Mouse (Mus musculus) heart, embryonic 11.5 days (tissue): ENCODE results near the gene Pkn3. TPM values are rescaled to one million over a fixed set of nuclear protein-coding genes. Genes with fewer than 3 reads are reported as not detected.

ENCODE experiments used
- ATAC-seq: fragments of 200-750 bp; cut with Nextera tagmentation; replicated peaks from 2 replicates; pipeline ENCODE4 v1.8.0; 2017; ENCODE audit warnings: moderate library complexity; ENCODE audit not compliant: insufficient number of reproducible peaks, low FRiP score, low TSS enrichment
- H3K27ac ChIP-seq: fragments of 300-500 bp; sonication (generic); 2 replicates; pipeline ENCODE4 v1.5.1; 2014; ENCODE audit warnings: mild to moderate bottlenecking, low read depth, low read length
- H3K27me3 ChIP-seq: fragments of 300-500 bp; sonication (generic); 2 replicates; pipeline ENCODE4 v1.6.1; 2014; ENCODE audit warnings: mild to moderate bottlenecking, low read length, mixed read lengths; ENCODE audit not compliant: control insufficient read depth, insufficient read depth
- H3K36me3 ChIP-seq: fragments of 300-500 bp; sonication (generic); 2 replicates; pipeline ENCODE4 v1.6.1; 2014; ENCODE audit warnings: mild to moderate bottlenecking, low read length, moderate library complexity, mixed read lengths; ENCODE audit not compliant: control insufficient read depth, insufficient read depth
- H3K4me1 ChIP-seq: fragments of 300-500 bp; sonication (generic); 2 replicates; pipeline ENCODE4 v1.6.1; 2014; ENCODE audit warnings: low read length; ENCODE audit not compliant: control insufficient read depth, insufficient read depth
- H3K4me2 ChIP-seq: fragments of 300-500 bp; sonication (generic); 2 replicates; pipeline ENCODE4 v1.6.1; 2014; ENCODE audit warnings: mild to moderate bottlenecking, moderate library complexity
- H3K4me3 ChIP-seq: fragments of 300-500 bp; sonication (generic); 2 replicates; pipeline ENCODE4 v1.5.1; 2014; ENCODE audit warnings: low read depth, low read length
- H3K9ac ChIP-seq: fragments of 300-500 bp; sonication (generic); 2 replicates; pipeline ENCODE4 v1.6.1; 2014; ENCODE audit warnings: mild to moderate bottlenecking, low read depth, low read length, moderate library complexity
- H3K9me3 ChIP-seq: fragments of 300-500 bp; sonication (generic); replicated peaks from 2 replicates; pipeline ENCODE4 v1.6.1; 2016; ENCODE audit warnings: low read length; ENCODE audit not compliant: control insufficient read depth
- WGBS: fragments of 180-500 bp; shearing (Covaris S2); extraction: QIAGEN DNeasy Blood & Tissue Kit; methylation state at CpG from one replicate; pipeline ENCODE4 v1.1.7; 2014; ENCODE audit not compliant: insufficient replicate concordance; 5-methylcytosine and 5-hydroxymethylcytosine counted together
- polyA plus RNA-seq: library from polyadenylated mRNA; unstranded; fragments of >200 nt; fragmentation: Nextera tagmentation; extraction: Ambion mirVana; gene quantifications from 2 replicates; pipeline ENCODE4 v1.2.1, GENCODE M21; 2014

Gene Pkn3
- polyA plus RNA-seq, 1 experiment from 2014 or later = 11.2 TPM

GRCm38 (mm10) chr2:30058418-30058817 is 19.1 kb upstream of the Pkn3 start:
- Histone ChIP-seq H3K4me3 (no peak overlapping the region), H3K36me3 (no peaks in the 10 kb centered on the region), H3K4me2 (no peak overlapping the region), H3K9me3 (no peaks in the 10 kb centered on the region), H3K9ac (no peak overlapping the region), H3K27ac (no peak overlapping the region), H3K27me3 (no peaks in the 10 kb centered on the region), H3K4me1 (peaks cover 7% of the 10 kb centered on the region)
- 61% methylated on average over 5 of the region's 5 CpGs for WGBS
- no peak for ATAC-seq

DNA sequence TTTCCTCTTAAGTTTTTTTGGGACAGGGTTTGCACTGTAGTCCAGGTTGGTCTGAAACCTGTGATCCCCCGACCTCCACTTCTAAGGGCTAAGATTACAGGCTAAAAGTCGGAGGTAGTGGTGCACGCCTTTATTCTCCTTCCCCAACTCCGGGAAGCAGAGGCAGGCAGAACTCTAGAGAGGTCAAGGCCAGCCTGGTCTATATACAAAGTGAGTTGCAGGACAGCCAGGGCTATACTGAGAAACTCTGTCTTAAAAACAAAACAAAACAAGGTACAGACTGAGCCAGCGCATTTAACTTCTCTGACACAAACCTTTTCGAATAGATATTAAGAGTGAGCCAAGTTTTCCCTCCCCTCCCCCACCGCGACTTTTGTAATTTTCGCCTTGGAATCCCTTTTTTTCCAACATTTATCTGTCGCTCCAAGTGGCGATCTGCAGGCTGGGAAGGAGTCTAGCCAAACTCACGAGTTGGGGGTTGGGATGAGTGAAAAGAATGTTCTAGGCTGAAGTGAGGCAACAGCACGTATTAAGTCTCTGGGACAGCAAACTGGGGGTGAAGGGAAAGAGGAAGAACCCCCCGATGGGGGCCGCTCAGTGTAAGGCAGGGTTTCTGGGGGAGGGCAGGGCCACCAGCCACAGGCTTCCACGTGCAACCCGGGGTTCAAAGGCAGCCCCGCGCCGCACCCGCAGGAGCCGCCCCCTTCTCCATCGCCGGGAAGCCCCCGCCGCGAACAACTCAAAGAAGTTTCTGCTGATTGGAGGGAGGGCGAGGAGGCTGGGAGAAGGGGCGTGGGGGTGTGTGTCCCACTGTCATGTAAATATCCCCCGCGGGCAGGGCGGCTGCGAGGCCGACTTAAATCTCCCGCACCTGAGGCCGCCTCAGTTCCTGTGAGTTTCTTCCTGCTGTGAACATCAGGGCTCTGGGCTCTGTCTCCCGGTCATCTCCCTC is 16.0 kb upstream of the Pkn3 start:
- Histone ChIP-seq H3K4me3 (peak overlapping the region; percentile 66), H3K36me3 (no peaks in the 10 kb centered on the region), H3K9ac (peak overlapping the region; percentile 81), H3K9me3 (no peaks in the 10 kb centered on the region), H3K27me3 (no peaks in the 10 kb centered on the region), H3K4me1 (peaks cover 21% of the 10 kb centered on the region), H3K4me2 (peak overlapping the region; percentile 95), H3K27ac (peak overlapping the region; percentile 94)
- WGBS = 8% methylated on average over 37 of the region's 37 CpGs
- no peak for ATAC-seq

DNA sequence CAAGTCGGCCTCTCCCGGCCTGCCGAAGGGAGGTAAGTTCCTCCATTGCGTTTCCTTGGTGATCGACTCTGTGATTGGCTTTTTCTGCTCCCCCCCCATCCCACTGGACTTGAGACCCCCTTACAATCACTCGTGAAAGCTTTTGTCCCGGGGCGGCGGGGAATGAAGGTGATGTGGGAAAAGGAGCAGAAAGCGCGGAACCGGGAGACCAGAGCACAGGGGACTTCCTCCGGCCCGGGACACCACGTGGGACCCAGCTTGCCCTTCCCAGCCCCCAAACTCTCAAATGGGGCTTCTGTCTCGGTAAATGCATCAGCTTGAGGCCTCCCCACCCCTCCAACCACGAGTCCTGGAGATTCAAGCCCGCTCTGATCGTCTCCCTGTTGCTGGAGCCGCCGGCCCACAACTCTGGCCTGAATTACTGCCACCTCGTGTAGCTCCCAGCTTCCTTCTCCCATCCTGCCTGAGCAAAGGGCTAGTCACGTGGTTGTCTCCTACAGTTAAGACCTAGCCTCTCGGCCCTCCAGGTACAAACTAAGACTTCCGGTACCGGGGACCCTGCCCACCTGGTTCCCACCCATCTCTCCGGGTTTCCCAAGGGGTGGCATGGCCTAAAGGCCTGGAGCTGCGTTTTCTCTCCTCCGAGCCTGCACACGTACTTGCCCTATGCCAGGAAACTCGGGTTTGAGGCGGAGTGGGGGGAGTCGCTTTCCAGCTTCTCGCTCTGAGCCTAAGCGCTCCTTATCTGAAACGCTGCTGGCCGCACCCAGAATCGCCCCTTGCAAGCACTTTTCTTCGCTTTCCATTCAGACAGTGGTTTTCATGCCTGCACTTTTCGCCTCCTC is 15.0 kb upstream of the Pkn3 start:
- H3K27ac ChIP-seq = peak overlapping the region; percentile 94
- H3K4me2 ChIP-seq = peak overlapping the region; percentile 95
- H3K4me3 ChIP-seq = peak overlapping the region; percentile 66
- WGBS = under 1% methylated on average over 40 of the region's 40 CpGs
- no peaks in the 10 kb centered on the region for H3K9me3 ChIP-seq
- ATAC-seq = peak; percentile 28; the same call in 1 of the 2 replicates
- no peaks in the 10 kb centered on the region for H3K36me3 ChIP-seq
- H3K27me3 ChIP-seq = no peaks in the 10 kb centered on the region
- peak overlapping the region; percentile 81 for H3K9ac ChIP-seq
- H3K4me1 ChIP-seq = peaks cover 21% of the 10 kb centered on the region

DNA sequence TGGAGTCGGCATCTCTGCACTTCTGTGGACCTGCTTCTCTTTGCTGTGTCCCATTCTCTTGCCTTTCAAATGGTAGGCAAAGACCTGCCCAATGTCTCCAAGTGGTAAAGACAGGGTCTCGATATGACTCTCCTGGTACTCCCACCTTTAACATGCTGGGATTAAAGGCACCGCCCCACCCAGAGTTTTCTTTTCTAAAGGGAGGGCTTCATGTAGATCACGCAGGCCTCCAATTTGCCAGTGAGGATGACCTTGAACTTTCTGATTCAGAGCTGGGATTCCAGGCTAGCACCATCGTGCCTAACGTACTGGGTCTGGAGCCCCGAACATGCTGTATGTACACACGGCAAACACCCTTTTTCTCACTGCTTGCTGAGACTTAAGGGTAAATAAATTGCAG is 14.2 kb upstream of the Pkn3 start:
- peaks cover 3% of the 10 kb centered on the region; the same call in 1 of the 2 replicates for H3K36me3 ChIP-seq
- WGBS = 3% methylated on average over 8 of the region's 8 CpGs
- peak overlapping the region; percentile 66 for H3K4me3 ChIP-seq
- H3K9ac ChIP-seq = peak overlapping the region; percentile 81
- no peaks in the 10 kb centered on the region for H3K27me3 ChIP-seq
- H3K9me3 ChIP-seq = no peaks in the 10 kb centered on the region
- no peak for ATAC-seq
- peaks cover 24% of the 10 kb centered on the region for H3K4me1 ChIP-seq
- peak overlapping the region; percentile 94 for H3K27ac ChIP-seq
- peak overlapping the region; percentile 95 for H3K4me2 ChIP-seq

- H3K4me3 ChIP-seq = peak overlapping the region; percentile 66
- peaks cover 27% of the 10 kb centered on the region for H3K4me1 ChIP-seq
- 18% methylated on average over 3 of the region's 3 CpGs for WGBS
- H3K27ac ChIP-seq = peak overlapping the region; percentile 94
- no peaks in the 10 kb centered on the region for H3K27me3 ChIP-seq
- ATAC-seq = no peak
- H3K9ac ChIP-seq = peak overlapping the region; percentile 81
- peaks cover 3% of the 10 kb centered on the region; the same call in 1 of the 2 replicates for H3K36me3 ChIP-seq
- H3K4me2 ChIP-seq = peak overlapping the region; percentile 95
- H3K9me3 ChIP-seq = no peaks in the 10 kb centered on the region
Measured at GRCm38 (mm10) chr2:30063791-30064190, 13.7 kb upstream of the Pkn3 start.

DNA sequence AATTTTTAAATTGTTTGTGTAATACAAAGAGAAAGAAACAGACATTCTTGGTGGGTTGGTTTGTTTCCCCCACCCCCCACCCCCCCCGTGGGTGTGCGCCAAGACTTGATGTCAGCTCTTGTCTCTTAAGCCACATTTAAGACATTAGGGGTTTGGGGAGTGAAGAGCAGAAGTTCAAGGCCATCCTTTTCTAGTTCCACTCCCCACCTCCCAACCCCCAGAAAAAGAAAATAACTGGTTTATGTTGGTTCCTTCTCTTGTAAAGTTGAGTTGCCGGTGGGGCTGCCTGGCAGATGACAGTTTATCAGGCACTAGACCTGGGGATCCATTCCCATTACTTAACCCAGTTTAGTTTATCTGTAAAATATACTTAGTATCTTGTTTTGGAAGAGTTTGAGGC is 13.2 kb upstream of the Pkn3 start:
- Histone ChIP-seq H3K4me2 (peak overlapping the region; percentile 95), H3K9me3 (no peaks in the 10 kb centered on the region), H3K36me3 (peaks cover 6% of the 10 kb centered on the region; the same call in 1 of the 2 replicates), H3K27me3 (no peaks in the 10 kb centered on the region), H3K27ac (peak overlapping the region; percentile 94; the same call in 1 of the 2 replicates), H3K4me3 (peak overlapping the region; percentile 66; the same call in 1 of the 2 replicates), H3K9ac (0 out of 2 replicates have a peak overlapping the region, but pooled peaks have one; percentile 28), H3K4me1 (peaks cover 27% of the 10 kb centered on the region)
- WGBS = 46% methylated on average over 3 of the region's 3 CpGs
- no peak for ATAC-seq

DNA sequence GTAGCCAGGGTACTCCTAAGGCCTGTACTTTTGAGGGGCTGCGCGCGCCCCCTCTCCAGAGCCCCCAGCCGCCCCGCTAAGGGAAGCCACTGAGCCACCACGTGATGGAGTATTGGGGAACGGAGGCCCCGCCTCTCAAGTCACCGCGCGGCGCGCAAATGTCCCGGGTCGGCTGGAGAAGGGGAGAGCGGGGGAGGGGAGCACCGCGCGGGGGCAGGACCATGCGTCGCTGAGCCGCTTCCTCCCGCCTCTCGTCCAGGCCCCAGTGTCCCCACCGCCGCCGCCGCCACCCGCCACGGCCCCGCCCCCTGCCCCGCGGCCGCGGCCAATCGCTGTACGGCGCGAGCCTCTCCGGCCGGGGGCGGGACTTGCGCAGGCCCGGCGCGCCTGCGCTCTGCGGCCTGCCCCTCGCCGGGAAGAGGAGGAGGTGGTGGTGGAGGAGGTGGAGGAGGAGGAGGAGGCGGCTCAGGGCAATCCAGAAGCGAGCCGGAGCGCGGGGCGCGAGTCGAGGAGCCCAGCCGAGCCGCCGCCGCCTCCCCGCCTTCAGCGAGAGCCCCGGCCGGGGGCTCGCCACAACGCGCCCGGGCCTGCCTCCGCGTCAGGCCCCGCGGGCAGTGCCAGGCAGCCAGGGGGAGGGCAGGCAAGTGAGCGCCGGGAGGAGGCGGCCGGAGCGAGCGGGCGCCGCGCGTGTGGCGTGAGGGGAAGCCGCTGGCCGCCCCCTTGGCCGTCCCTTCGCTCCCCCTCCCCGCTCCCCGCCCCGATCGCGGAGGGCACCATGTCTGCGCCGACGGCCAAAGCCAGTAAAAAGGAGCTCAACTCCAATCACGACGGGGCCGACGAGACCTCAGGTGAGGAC is 11.2 kb upstream of the Pkn3 start:
- peak overlapping the region; percentile 87 for H3K4me2 ChIP-seq
- H3K4me3 ChIP-seq = peak overlapping the region; percentile 95
- no peaks in the 10 kb centered on the region for H3K9me3 ChIP-seq
- H3K36me3 ChIP-seq = peaks cover 8% of the 10 kb centered on the region
- H3K4me1 ChIP-seq = peaks cover 25% of the 10 kb centered on the region
- H3K27ac ChIP-seq = peak overlapping the region; percentile 100
- 0% methylated on average over 49 of the region's 101 CpGs for WGBS
- peak overlapping the region; percentile 94 for H3K9ac ChIP-seq
- peak; percentile 93 for ATAC-seq
- no peaks in the 10 kb centered on the region for H3K27me3 ChIP-seq
